Mouse (Mus musculus) erythroid progenitor cell, adult 5-6 weeks (primary cell): ENCODE results near the gene Celsr2. TPM values are rescaled to one million over a fixed set of nuclear protein-coding genes. Genes with fewer than 3 reads are reported as not detected.

Experiments
- ATAC-seq: replicated peaks from 2 replicates; pipeline ENCODE4 v1.8.0; 2016; ENCODE audit warnings: moderate number of reproducible peaks, mild to moderate bottlenecking, moderate TSS enrichment, inconsistent platforms; ENCODE audit not compliant: poor library complexity, low FRiP score, severe bottlenecking
- total RNA-seq, 2 experiments: library from RNA; stranded (forward) in 1 of 2; stranded (reverse) in 1 of 2; fragments of 150-400 nt in 1 of 2; fragments of 186-747, 209-891 nt in 1 of 2; gene quantifications; 2 replicates each; pipeline versions ENCODE4 v1.2.3 to v1.2.4; 2015 to 2017; ENCODE audit warnings: low replicate concordance in 2 of 2

Gene Celsr2
- total RNA-seq, 2 experiments from 2014 or later: 0.84 TPM; not detected in 1

DNA sequence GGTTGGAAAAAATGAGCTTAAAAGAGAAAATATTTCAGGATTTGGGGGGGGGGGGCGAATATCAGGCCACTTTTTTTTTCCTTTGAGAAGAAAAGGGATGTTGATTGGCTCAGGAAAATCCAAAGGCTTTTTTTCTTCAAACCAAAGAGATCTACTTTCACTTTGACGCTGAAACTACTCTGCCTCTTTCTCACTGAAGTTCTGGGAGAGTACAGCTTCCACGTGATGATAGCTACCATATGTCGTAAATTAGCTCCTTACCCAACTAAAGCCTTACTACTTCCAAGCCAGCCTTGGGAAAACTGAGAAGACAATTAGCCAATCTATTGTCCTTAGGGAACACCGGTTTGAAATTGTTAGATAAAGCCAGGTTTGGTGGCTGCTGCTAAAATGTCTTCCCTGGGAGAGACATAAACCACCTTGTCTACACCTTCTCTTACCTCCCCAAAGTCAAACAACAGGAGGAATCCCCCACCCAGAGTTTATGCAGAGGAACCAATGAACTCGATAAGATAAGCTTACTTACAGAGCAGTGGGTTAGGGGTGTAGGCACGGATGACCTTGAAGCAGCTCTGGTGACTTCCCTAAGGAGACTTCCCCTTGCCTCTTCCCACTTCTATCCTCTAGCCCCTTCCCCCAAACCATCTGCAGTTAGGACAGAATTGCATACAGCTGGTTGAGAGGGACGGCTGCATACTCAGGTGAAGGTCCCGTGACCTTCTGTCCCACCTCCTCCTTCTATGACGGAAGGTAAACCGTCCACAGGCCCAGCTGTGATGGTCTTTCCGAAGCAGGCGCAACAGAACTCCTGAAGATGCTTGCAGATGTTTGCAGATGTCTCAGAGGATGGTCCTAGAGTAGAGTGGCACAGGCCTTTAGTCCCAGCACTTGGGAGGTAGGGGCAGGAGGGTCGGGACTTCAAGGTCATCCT lies 33.1 kb downstream of the Celsr2 start:
- ATAC-seq: no peak

GRCm38 (mm10) chr3:108380695-108381094 lies 34.7 kb downstream of the Celsr2 start:
- ATAC-seq: no peak

DNA sequence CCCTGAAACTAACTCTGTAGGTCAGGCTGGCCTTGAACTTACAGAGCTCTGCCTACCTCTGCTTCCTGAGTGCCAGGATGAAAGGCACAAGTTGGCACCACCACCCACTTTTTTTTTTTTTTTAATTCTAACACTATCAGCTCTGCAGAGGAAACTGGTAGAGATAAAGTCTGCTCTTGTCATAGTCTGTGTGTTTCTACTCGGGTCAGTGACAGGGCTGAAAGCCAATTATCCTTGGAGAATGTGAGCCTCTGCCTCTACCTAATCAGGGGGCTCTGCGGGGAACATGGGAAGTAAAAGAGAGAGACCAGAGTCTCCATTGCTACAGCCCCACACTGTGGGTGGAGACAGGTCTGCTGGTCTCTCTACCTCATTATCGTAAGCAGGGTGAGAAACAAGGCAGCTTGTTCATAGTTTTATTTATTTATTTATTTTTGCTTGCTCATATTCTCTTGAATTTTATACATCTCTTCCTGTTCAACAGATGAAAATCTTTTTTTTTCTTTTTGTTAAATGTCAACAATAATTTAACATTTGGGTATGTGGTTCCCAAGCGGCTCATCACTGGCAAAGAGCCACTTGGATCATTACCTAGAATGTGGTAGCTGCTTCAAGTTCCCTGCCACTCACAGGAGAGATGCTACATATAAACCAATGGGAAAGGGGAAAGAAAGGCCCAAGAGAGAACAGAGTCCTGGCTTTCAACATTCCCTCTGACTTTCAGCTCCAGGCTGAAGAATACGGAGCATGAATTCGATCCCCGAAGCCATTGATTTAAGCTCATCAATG lies 36.3 kb downstream of the Celsr2 start:
- no peak for ATAC-seq

DNA sequence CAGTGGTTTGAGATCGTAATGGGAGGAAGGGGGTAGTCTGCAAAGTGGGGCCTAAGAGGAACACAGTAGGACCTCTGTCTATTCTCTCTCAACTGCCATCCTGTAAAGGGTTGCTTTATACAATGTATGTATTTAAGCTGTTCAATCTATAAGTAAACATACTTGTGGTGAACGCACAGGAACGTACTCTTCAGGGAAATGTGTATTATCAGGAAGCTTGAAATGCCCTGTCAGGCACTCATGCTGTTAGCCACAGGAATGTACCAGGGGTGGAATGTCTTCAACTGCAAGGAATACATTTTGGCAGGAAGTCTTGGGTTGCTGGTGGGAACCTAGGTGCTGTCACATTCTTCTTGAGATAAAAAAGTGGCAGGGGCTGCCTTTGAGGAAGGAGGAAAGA lies 42.7 kb downstream of the Celsr2 start:
- no peak for ATAC-seq

DNA sequence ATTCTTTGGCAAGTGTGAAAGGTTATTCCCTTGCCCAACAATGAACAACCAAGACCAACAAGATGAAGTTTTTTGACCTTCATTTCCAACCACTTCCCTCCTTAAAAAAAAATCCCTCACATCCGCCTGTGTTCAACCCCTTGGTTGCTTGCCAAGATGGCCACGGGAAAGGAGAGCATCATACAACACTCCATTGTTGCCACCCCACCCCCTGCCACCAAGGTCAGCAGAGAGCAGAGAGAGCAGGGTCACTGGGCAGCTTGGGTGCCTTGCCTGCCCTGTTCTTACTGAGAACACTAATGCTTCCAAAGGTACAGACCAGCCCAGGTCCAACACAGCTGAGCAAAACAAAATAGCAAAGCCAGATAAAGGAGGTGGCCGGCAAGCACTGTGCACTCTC lies 43.1 kb downstream of the Celsr2 start:
- no peak for ATAC-seq

DNA sequence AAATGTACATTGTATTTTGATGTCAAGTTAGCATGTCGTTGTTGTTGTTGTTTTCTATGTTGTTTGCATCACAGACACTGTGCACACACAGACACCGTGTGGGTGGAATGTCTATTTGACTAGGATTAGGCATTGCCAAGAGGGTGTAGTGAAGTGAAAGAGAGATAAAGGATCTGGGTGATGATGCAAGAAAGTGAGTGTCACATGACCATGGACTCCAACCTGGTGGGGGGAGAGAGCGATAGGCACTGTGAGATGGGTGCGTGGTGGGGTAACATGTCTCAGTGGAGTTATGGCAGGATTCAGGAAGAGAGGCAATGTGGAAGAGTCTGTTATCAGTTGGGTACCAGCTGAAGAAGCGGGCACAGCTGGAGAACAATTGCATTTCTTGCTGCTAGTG lies 46.6 kb downstream of the Celsr2 start:
- no peak for ATAC-seq

DNA sequence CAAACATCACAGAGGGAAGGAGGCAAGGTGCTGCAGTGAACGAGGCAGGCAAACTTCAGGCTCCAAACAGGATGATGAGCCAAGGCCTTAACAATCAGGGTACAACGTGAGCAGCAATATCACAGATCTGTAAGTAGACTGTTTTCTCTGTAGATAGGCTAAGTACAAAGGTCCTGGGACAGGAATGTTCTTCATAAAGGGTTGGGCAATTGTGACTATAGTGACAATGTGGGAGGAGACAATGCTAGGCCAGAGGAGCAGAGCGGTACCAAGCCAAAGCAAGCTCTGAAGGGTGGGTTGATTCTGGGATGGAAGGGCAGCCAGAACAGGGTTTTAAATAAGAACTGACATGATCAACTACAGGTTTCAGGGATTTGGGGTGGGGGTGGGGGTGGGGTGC lies 47.5 kb downstream of the Celsr2 start:
- ATAC-seq: no peak

DNA sequence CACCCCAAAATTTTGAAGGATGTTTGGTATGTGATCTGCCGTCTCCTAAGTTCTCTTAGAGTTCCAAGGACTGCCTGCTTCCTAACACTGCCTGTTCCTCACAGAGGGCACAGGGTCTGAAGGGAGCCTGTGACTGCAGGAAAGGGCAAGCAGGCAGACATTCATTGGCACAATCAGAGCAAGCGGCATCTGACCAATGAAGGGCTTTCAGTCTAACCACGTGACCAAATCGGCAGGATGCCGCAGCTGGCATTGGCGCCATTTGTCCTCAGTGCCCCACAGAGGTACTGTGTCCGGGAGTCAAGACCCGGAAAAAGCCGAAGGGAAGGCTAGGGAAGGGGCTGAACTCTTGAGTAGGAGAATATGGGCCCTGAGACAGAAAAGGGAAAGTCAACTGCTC lies 48.2 kb downstream of the Celsr2 start:
- no peak for ATAC-seq

- ATAC-seq: no peak
These were observed 50.9 kb downstream of the Celsr2 start, which contains the start of gene Mybphl for GRCm38 (mm10) chr3:108364270-108364995. Mybphl (plus strand) TSS chr3:108364911.

DNA sequence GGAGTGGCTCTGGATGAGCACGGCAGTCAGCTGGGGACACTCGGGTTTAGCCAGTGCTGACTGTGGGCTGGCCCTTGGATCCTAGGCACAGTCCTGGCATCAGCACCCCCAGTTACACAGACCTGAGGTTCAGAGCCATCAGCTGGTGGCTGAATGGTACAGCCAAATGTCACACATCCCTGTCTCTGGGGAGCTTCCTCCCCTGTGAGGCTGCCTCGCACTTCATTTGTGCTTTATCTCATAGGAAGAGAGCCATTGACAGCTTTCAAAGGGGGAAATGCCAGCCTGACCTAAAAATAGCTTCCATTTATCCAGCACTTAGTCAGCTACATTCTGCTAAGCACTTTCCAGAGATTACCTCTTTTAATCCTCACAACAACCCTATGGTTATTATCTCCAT lies 51.7 kb downstream of the Celsr2 start:
- no peak for ATAC-seq

- no peak for ATAC-seq
These were observed 54.5 kb downstream of the Celsr2 start for GRCm38 (mm10) chr3:108360894-108361293.

DNA sequence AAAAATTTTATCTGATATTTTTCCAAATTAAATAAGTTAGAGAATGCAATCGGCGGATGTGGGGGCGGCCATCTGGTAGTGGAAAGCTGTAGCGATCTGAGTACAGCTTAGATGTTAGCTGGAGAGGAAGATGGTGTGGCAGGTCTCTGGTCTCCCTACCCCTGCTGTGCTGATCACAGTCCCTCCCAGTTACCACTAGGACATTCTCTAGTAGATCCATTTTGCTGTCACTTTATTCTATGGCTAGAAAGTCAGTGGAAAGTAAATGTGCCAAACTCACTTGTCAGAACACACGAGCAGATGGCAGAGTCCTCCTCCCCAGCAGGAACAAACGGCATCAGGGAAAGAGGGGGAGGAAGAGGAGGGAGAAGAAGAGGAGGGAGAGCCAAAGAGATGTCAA lies 56.9 kb downstream of the Celsr2 start:
- no peak for ATAC-seq

- ATAC-seq: no peak
These were observed 58.3 kb downstream of the Celsr2 start for GRCm38 (mm10) chr3:108357051-108357450.

GRCm38 (mm10) chr3:108355245-108355644 lies 60.1 kb downstream of the Celsr2 start:
- no peak for ATAC-seq

DNA sequence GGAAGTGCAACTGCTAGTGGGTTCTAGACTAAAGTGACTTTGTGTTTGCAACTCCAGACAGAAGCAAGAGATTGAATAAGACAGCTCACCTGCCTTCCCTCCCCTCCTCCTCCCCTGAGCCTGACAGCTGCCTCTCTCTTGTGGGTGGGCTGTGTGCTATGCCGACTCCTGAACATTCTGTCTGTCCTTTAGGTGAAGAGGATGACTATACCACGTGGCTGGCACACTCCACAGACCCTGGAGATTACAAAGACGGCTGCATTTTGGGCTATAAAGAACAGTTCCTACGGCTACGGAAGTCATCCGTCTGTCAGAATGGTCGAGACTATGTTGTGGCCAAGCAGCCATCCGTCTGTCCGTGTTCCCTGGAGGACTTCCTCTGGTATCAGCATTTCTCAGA lies 67.0 kb downstream of the Celsr2 start:
- ATAC-seq: no peak

- no peak for ATAC-seq
These were observed 69.5 kb downstream of the Celsr2 start for GRCm38 (mm10) chr3:108345855-108346254.

DNA sequence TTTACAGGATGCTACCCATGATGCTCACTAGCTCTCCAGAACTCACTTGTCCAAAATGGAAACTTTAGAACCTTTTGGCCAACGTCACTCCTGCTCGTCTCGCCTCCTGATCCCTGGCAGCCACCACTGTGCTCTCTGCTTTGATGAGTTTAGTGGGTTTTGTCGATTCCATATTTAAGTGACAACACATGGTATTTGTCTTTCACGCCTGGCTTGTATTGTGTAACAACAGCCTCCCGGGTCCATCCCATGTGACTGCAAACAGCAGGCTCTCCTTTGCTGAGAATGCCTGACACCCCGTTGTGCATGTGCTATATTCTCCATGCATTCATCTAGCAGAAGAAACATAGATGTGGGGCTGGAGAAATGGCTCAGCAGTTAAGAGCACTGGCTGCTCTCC lies 73.2 kb downstream of the Celsr2 start:
- no peak for ATAC-seq

- no peak for ATAC-seq
These were observed 74.3 kb downstream of the Celsr2 start for GRCm38 (mm10) chr3:108341040-108341439.
